Mouse (Mus musculus) monocyte, adult 5-6 weeks (primary cell): ENCODE results near the gene Crebrf. TPM values are rescaled to one million over a fixed set of nuclear protein-coding genes. Genes with fewer than 3 reads are reported as not detected.

Source experiments
- ATAC-seq: fragments of 153-309, 156-312 bp; replicated peaks from 2 replicates; pipeline ENCODE4 v1.8.0; 2017; ENCODE audit warnings: mild to moderate bottlenecking; ENCODE audit not compliant: low TSS enrichment, insufficient number of reproducible peaks, severe bottlenecking, poor library complexity, low FRiP score
- total RNA-seq: library from RNA; stranded (forward); fragments of 200-1000, 200-491, 200-594 nt; gene quantifications from 3 replicates; pipeline ENCODE4 v1.2.3, GENCODE M21; 2017

The Crebrf gene
- total RNA-seq, 1 experiment from 2014 or later: 83.5 TPM

DNA sequence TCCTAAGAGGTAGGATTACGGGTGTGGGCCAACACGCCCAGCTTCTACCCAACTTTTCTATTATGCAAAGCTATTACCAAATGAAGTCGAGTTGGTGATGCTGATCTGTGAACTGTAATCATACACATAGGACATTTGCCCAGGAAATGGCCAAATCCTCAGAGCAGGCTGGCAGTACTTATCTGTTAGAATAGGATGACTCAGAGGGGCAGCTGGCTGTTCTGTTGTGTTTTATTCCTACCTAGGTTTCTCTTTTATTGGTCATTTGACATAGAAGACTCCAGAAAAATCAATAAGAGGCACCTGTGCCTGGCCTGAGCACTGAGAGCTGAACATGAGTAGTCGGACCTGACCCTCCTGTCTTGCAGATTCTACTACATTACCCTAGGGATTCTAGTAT is 12.8 kb upstream of the Crebrf start:
- no peak for ATAC-seq

DNA sequence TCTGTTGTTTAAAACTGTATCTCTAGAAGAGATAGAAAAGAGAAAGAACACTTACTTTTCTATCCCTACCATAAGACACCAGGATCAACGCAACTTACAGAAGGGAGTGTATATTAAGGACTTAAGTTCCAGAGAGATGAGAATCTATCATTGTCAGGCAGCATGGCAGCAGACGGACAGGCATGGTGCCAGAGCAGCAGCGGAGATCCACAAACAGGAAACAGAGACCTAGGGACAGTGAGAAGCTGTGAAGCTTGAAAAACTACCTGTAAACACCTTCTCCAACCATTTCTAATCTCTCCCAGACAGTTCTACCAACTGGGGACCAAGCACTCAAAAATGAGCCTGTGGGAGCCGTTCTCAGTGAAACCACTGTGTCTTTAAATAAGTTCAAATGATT is 11.8 kb upstream of the Crebrf start:
- ATAC-seq: no peak

DNA sequence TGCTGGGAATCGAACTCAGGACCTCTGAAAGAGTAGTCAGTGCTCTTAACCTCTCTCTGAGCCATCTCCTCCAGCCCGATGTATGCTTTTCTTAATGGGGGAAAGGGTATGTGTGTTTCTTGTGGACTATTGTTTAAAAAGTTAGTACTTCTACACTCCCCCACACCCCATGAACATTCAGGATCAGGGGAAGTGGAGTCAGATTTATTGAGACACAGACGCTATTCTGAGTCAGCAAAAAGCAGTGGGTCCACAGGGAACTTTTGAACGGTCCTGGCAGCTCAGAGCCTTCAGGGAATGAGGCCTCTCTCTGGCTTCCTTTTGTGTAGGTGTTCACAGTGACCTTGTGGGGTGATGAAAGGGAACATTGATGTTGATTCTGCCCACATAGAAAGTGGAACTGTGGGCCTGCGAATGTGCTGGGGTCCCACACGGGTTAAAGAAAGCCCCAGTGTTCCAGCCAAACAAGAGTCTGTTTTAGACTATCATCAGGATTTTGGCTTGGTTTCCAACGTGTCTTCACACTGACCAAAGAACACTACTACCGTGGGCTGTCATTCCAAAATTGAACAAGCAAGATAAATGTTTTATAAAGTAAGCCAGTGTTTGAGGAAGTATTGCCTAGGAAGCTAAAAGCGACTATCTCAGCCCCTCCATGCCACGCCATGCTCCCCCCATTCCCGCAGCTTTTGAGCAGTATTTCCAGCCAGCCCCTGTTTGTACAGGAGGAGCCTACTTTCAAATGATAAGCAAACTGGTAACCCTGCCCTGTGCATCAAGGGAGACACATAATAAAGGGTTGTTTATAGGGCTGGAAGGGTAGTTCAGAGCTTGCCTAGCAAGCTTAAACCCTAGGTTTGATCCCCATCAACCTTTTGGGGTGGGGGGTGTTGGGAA is 9.7 kb upstream of the Crebrf start:
- no peak for ATAC-seq

DNA sequence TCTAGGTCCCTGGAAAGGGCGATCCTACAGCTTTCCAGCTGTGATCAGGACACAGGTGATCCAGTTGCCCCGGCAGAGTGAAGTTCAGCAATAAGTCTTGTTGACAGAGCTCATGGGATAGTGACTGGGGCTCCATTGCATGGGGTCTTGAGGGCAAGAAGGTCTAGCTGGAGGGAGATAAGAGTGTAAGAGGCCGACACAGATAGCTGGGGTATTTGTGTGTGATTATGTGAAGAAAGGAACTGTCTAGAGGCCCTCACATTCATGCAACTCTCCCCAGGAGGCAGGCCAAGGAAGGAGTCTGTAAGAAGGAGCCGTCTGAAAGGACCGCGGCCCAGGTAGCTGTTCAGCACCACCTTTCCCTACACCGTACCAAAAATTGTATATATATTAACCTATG is 8.4 kb upstream of the Crebrf start:
- no peak for ATAC-seq

GRCm38 (mm10) chr17:26708499-26708898 is 7.0 kb upstream of the Crebrf start:
- no peak for ATAC-seq

DNA sequence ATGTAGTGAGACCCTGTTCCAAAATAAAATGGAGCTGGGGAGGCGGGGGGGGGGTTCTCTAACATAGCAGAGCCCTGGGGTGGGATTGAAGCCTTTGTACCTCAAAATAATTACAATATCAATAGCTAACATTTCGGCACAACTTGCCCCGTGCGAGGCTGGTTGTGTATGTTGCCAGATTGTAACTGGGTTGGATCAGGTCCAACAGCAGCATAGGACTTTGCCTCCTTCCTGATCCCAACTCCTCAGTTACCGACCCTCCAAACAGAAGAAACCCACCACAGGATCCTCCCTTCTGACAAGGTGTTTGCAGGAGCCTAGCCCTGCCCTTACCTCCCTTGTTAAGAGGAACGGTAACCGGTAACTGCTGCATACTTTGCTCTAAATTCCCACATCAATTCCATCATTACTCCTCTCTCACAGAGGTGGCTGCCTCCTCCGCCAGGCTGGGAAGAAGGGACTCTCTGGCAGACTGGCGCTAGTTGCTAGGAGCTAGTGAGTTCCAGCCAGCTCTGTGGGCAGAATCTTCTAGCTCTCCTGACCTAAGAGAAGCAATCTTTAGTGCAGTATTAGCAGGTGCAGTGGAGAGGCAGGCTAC is 6.4 kb upstream of the Crebrf start:
- no peak for ATAC-seq

- no peak for ATAC-seq
These were observed 5.4 kb upstream of the Crebrf start for GRCm38 (mm10) chr17:26710049-26710448.

DNA sequence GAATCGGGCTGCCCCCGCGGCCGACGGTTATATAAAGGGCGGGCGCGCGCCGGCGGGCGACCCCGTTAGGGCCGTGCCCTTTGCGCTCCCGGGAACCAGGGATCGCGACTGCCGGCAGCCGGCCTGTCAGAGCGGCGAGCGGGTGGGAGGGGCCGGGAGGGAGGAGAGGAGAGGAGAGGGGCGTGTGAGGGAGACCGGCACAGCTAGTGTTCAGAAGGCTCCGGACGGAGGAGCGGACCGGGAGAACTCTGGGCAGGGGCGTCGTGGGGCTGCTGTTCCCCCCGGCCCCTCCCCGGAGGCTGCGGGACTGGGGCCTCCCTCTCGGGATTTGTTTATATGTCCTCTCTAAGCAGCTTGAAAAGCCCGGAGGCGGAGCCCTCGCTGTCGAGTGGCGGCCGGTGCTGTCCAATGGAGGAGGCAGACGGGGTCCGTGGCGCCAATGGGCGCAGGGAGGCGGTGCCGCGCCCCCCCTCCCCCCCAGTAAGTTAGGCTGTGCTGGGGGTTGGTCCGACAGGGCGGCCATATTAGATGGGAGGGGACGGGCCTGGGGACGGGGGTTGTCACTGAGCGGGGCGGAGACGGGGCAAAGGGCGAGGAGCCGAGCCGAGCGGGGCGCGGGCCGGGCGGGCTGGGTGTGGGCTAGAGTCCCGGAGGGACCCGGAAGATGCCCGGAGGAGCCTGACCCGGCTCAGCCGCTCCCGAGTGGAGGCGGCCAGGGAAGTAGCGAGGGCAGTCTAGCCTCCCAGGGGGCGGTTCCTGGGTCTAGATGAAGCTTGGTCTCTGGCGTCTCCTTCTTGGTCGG is 667 bp downstream of the Crebrf start:
- ATAC-seq: peak; percentile 79

DNA sequence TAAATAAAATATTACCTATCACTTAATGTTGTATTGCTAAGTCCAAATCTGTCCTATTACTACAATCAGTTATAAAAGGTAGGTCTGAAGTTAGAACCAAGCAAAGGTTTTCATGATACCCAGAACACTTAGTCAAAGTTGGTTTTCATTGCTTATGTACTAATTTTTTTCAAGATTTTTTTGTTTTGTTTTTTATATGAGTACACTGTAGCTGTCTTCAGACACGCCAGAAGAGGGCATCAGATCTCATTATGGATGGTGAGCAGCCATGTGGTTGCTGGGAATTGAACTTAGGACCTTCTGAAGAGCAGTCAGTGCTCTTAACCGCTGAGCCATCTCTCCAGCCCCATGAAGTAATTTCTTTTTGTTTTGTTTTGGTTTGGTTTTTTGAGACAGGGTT is 2.4 kb downstream of the Crebrf start:
- no peak for ATAC-seq

DNA sequence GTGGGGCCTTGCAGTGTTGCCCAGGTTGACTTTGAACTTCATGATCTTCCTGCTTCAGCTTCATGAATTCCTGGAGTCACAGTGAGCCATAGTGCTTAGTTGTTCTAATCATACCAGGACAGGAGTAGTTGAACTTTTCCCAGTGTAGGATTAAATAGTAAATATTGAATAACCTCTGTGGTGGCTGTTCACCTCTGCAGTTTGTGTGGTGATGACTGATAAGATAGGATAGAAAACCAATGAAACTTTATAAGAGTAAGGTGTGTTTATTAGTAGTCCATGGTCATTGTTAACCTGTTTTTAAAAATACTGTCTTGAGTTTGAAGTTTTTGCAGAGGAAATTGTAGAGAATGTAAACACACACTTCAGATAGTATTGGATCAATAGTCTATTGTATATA is 4.0 kb downstream of the Crebrf start:
- ATAC-seq: no peak

- ATAC-seq: no peak
These were observed 6.4 kb downstream of the Crebrf start for GRCm38 (mm10) chr17:26721802-26722201.

DNA sequence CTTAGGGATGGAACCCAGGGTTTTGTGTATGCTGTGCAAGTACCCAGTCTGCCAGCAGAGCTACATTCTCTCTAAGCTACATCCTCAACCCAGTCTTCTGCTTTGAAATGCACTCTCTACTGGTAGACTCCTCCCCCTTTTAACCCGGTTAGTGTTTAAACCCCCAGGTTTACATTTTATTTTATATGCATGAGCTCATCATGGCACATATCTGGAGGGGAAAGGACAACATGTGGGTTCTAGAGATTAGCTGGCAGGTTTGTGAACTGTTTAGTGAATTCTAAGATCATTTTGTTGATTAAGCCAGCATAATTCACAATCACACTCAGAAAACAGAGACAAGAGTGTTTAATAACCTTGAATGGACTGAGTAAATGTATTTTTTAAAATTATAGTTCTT is 9.3 kb downstream of the Crebrf start:
- ATAC-seq: no peak

DNA sequence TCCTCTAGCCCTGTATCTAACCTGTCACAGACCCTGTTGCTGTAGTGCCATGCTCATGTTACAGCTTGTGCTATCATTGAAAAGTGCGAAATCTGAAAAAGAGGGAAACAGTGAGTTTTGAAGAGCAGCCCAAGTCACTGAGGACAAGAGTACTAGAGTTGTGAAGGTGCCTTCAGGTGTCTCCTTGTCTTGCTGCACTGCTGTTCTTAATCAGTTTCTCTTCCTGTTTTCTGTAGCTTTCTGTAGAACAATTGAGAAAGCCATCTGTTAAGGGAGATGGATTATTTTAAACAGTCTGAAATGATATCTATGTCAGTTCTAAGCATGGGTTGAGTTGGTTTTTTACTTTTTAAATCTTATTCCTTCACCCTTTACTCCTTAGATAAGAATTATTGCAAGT is 11.2 kb downstream of the Crebrf start:
- 0 out of 2 replicates have a peak, but pooled peaks have one; percentile 63 for ATAC-seq

DNA sequence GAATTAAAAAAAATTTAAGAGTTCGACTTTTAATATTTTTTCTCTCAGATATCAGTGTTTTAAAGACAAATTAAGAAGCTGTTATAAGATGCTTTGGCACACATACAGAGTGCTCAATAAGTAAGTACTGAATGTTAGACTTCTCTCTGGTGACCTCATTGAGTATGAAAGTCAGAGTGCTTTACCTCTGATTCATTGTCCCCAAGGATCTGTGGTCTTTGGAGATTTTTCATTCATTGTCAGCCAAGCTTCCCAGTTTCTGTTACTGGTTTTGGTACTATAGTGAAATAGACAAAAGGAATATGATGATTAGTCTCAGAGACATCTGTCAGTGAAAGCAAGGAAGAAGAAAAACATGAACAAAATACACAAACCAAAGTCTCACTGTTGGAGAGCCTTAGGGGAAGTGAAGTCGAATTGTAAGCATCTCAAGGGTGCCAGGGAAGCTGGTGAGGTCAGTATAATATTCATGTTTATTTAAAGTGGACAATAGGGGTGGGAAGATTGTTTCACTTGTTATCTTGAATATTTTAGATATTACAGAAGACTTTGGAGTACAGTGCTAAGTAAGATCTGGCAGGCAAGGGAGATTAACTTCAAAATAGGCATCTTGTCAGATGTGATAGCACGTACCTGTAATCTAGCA is 11.8 kb downstream of the Crebrf start:
- ATAC-seq: no peak

DNA sequence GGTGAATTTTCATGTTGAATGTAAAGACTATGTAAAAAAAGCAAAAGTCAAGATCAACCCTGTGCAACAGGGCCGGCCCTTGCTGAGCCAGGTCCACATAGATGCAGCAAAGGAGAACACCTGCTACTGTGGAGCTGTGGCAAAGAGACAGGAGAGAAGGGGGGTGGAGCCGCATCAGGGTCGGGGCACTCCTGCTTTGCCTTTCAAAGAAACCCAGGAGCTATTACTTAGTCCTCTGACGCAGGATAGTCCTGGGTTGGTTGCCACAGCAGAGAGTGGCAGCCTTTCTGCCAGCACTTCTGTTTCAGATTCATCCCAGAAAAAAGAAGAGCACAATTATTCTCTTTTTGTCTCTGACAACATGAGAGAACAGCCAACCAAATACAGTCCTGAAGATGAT is 27.1 kb downstream of the Crebrf start:
- ATAC-seq: no peak

GRCm38 (mm10) chr17:26743294-26743693 is 27.8 kb downstream of the Crebrf start:
- no peak for ATAC-seq

GRCm38 (mm10) chr17:26749975-26750374 is 34.5 kb downstream of the Crebrf start:
- ATAC-seq: peak; percentile 92; the same call in 1 of the 2 replicates

GRCm38 (mm10) chr17:26752297-26752696 is 36.8 kb downstream of the Crebrf start:
- no peak for ATAC-seq

- 0 out of 2 replicates have a peak, but pooled peaks have one; percentile 3 for ATAC-seq
These were observed 38.0 kb downstream of the Crebrf start for GRCm38 (mm10) chr17:26753476-26753875.
